Mouse (Mus musculus) ES-E14 (cell line): ENCODE results near the gene Dzip1. TPM values are rescaled to one million over a fixed set of nuclear protein-coding genes. Genes with fewer than 3 reads are reported as not detected.

Experiments used
- DNase-seq: peaks from one replicate; pipeline ENCODE4 v3.0.0-alpha.2; 2013; ENCODE audit warnings: low read depth, low spot score
- H3K27ac ChIP-seq: 2 replicates; pipeline ENCODE4 v1.5.1; 2012; ENCODE audit warnings: low read depth, mild to moderate bottlenecking, low read length, moderate library complexity, mixed read lengths; ENCODE audit not compliant: poor library complexity, insufficient read depth, severe bottlenecking
- H3K36me3 ChIP-seq: 2 replicates; pipeline ENCODE4 v1.6.1; 2012; ENCODE audit warnings: mild to moderate bottlenecking, low read length, moderate library complexity, mixed read lengths; ENCODE audit not compliant: control insufficient read depth, poor library complexity, insufficient read depth, severe bottlenecking
- H3K4me1 ChIP-seq, 2 experiments: fragments of 150-350 bp in 1 of 2; sonication (generic) in 1 of 2; 2 replicates each; pipeline ENCODE4 v1.6.1; 2012; ENCODE audit warnings: low read length in 2 of 2, mild to moderate bottlenecking in 1 of 2, mixed read lengths in 1 of 2; ENCODE audit not compliant: control insufficient read depth in 2 of 2, insufficient read depth in 2 of 2, poor library complexity in 1 of 2
- H3K4me3 ChIP-seq, 2 experiments: fragments of 150-350 bp in 1 of 2; sonication (generic) in 1 of 2; 2 replicates each; pipeline ENCODE4 v1.5.1; 2012; ENCODE audit warnings: low read length in 2 of 2, low read depth in 1 of 2, mild to moderate bottlenecking in 1 of 2, mixed read lengths in 1 of 2; ENCODE audit not compliant: insufficient read depth in 1 of 2, poor library complexity in 1 of 2, severe bottlenecking in 1 of 2
- H3K9ac ChIP-seq: 2 replicates; pipeline ENCODE4 v1.6.1; 2012; ENCODE audit warnings: low read depth, mild to moderate bottlenecking, low read length, mixed read lengths; ENCODE audit not compliant: poor library complexity, insufficient read depth, severe bottlenecking
- H3K9me3 ChIP-seq: fragments of 150-350 bp; sonication (generic); 2 replicates; pipeline ENCODE4 v1.6.1; 2012; ENCODE audit warnings: low read depth, mild to moderate bottlenecking, low read length; ENCODE audit not compliant: control insufficient read depth, insufficient read depth
- CHD2 ChIP-seq: IDR thresholded peaks from 2 replicates; pipeline ENCODE4 v1.6.1; 2014; ENCODE audit warnings: mild to moderate bottlenecking, low read depth, low read length, inconsistent platforms
- HCFC1 ChIP-seq: IDR thresholded peaks from 2 replicates; pipeline ENCODE4 v1.6.1; 2012; ENCODE audit warnings: low read length, inconsistent platforms, borderline replicate concordance; ENCODE audit not compliant: insufficient read depth
- MAFK ChIP-seq: IDR thresholded peaks from 2 replicates; pipeline ENCODE4 v1.6.1; 2014; ENCODE audit warnings: mild to moderate bottlenecking, low read depth, low read length, inconsistent platforms; ENCODE audit not compliant: insufficient read depth
- ZC3H11A ChIP-seq: IDR thresholded peaks from 2 replicates; pipeline ENCODE4 v1.6.1; 2012; ENCODE audit warnings: low read depth, mild to moderate bottlenecking, inconsistent platforms, low read length, borderline replicate concordance
- ZNF384 ChIP-seq: IDR thresholded peaks from 2 replicates; pipeline ENCODE4 v1.6.1; 2012; ENCODE audit warnings: low read depth, low read length, inconsistent platforms
- in situ Hi-C, 2 experiments: fragments of 600-800 bp; cut with MboI; formaldehyde crosslinking; loops; one replicate each; pipeline ENCODE4 v1.15.1; 2025; ENCODE audit warnings: low sequenced_read_pairs in 2 of 2, inconsistent platforms in 1 of 2; ENCODE audit not compliant: unreplicated experiment in 2 of 2
- total RNA-seq: library from RNA; depleted of rRNA; stranded (reverse); fragments of 300-350 nt; gene quantifications from 2 replicates; pipeline ENCODE4 v1.2.3, GENCODE M21; 2012; rRNA removed

The Dzip1 gene
- total RNA-seq, result 6.8 and 15.3 TPM in 2 replicates

DNA sequence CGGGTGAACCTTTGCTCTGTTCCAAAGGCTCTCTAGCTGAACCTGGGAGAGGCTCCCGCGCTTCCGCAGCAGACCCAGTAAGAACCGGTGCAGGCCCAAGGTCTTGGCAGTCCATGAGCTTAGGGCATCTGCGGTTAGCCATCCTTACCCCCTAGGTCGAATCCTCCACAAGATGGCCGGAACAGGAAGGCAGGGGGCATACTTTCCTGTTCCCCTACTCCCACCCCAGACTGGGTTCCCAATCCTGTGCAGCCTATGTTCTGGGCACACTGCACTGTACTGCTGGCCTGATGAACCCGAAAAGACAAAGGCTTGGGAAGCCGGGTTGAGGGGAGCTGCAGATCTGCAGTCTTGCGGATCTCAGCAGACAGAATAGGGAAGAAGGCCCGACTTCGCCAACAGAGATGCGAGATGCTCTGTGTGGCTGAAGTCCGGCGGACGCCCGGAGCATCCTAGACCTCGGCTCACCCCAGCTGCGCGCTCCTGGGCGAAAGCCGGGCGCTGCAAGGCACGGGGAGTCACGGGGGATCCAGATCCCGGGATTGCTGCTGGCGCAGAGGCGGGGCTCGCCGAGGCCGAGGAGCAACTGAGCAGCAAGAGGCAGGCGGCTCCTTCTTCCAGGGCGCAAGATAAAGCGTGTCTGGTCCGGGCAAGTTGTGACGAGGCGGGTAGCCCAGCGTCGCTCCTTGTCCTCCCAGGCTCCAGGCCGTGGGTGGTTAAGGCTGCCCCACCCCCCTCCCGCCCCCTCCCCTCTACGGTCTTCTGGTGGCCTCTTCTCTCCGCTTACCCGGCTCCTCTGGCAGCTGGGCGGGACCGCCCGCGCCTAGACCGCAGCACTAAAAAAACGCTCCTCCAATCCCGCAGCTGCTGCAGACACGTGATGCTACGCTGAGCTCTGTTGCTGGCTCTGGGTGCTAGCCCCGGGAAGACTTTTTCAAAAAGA, at the start of gene Dzip1:
Gene Dzip1, minus strand, starts transcription at position 788 of the 943 bp plus-strand sequence.
- Histone ChIP-seq H3K4me1 (peaks cover 0 to 4% of the 10 kb centered on the region in 2 experiments; a peak in 2 of 4 replicates), H3K27ac (no peak within 1 kb of the TSS), H3K9me3 (no peaks in the 10 kb centered on the region), H3K9ac (peak within 1 kb of the TSS; percentile 73), H3K4me3 (peak within 1 kb of the TSS; percentile 72 to 77), H3K36me3 (no peaks in the 10 kb centered on the region; the same call in 1 of the 2 replicates)
- peak; percentile 74 for DNase-seq
- no peak for TF ChIP-seq CHD2
- no peak for TF ChIP-seq MAFK
- TF ChIP-seq ZNF384, result peak; percentile 38; the same call in 1 of the 2 replicates
- in situ Hi-C loops, result no loop called here

DNA sequence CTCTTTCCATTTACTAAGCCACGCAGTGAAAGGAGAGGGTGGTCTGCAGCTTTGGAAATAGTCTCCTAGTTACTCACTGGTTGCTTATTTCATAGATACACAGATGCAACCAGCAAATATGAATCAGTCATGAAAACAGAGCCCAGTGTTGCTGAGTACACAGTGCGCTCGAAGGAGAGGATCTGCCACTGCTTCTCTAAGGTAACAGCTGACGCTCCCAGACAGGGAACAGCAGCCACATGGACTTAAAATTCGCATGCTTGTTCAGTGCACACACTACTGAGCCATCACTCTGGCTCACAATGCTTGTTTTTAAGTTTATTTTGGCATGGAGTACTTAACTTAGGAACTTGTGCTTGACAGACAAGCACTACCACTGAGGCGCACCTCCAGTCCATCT, 47.0 kb upstream of the Dzip1 start:
- Histone ChIP-seq H3K36me3 (peaks cover 11% of the 10 kb centered on the region), H3K9me3 (no peaks in the 10 kb centered on the region), H3K27ac (no peak overlapping the region), H3K4me3 (no peak overlapping the region), H3K9ac (no peak overlapping the region), H3K4me1 (peaks cover 5% of the 10 kb centered on the region in 2 experiments; a peak in 3 of 4 replicates)
- in situ Hi-C loops, result no loop called here
- TF ChIP-seq HCFC1, result no peak
- no peak for TF ChIP-seq ZNF384
- TF ChIP-seq ZC3H11A, result no peak
- no peak for TF ChIP-seq MAFK
- TF ChIP-seq CHD2, result no peak
- no peak for DNase-seq

DNA sequence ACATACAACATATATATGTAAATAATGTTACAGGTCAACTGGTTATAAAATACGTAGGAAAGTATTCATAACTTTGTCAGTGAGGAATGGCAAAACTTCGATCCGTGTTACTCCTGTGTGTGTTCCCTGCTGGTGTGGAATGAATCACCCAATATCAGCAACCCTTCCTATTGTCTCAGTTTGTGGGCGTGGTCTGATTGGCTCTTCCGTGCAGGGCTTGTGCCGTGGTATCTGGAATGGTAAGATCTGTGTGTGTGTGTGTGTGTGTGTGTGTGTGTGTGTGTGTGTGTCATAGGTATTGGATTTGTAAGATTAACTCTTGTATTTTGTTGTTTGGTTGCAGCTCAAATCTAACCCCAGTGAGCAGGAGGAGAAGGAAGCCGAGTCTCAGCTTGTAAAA, 42.4 kb upstream of the Dzip1 start:
- Histone ChIP-seq H3K9me3 (no peaks in the 10 kb centered on the region), H3K9ac (no peak overlapping the region), H3K4me3 (no peak overlapping the region), H3K4me1 (no peaks in the 10 kb centered on the region), H3K36me3 (peaks cover 11% of the 10 kb centered on the region), H3K27ac (no peak overlapping the region)
- TF ChIP-seq HCFC1, result no peak
- TF ChIP-seq CHD2, result no peak
- no peak for TF ChIP-seq MAFK
- TF ChIP-seq ZNF384, result no peak
- no peak for TF ChIP-seq ZC3H11A
- in situ Hi-C loops, result no loop called here
- no peak for DNase-seq

DNA sequence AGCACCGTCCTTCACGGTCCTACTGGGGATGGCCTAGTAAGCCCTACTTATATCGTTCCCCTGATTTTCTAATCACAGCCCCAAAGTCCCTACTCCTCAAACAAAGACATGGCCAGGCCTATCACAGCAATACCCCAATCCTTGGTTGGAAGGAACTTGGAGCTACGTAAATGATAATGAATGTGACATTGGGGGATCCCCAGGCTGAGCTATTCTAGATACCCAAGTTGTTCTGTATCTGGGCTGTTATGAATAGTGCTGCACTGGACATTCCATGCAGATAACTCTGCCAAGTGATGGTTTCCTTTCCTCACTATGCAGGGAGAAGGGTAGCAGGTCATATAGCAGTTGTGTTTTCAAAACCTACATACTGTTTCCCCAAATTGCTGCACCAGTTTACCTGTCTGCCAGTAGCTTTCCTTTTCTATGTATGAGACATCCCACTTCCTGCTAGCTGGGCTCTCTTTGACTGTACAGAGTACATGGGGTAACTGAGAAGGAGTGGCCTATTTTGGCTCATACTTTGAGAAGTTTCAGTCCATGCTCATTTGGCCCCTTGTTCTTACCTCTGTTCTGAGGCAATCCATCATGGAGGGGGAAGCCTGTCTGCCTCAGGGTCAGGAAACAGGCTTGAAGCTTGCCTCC, 40.2 kb upstream of the Dzip1 start:
- TF ChIP-seq CHD2 (no peak), MAFK (no peak), ZC3H11A (no peak), HCFC1 (no peak), ZNF384 (no peak)
- peaks cover 3% of the 10 kb centered on the region for H3K36me3 ChIP-seq
- no peak overlapping the region for H3K4me3 ChIP-seq
- DNase-seq, result no peak
- no peaks in the 10 kb centered on the region for H3K9me3 ChIP-seq
- H3K4me1 ChIP-seq, result no peaks in the 10 kb centered on the region
- H3K9ac ChIP-seq, result no peak overlapping the region
- in situ Hi-C loops, result no loop called here
- no peak overlapping the region for H3K27ac ChIP-seq
